Mouse (Mus musculus): ENCODE measurements at regions not wholly inside any gene's neighbourhood (a gene's known extent, or its start where the extent isn't known, plus 50 kb on each side); places are given as distances from the start of the nearest gene placed in this dataset.

- no peak for DNase-seq
These were observed 57.8 kb downstream of the Lsm3 start for GRCm38 (mm10) chr6:91573487-91573886.

GRCm38 (mm10) chr6:91574414-91574813 is 58.7 kb downstream of the Lsm3 start:
- no peak for DNase-seq

- DNase-seq, result peak; percentile 80
These were observed 60.1 kb downstream of the Lsm3 start for GRCm38 (mm10) chr6:91575662-91576364.

- DNase-seq, result peak; percentile 49
These were observed 61.2 kb downstream of the Lsm3 start for GRCm38 (mm10) chr6:91576906-91577305.

GRCm38 (mm10) chr6:91579666-91580065 is 63.9 kb downstream of the Lsm3 start:
- no peak for DNase-seq

GRCm38 (mm10) chr6:91580607-91581006 is 64.9 kb downstream of the Lsm3 start:
- no peak for DNase-seq

- no peak for DNase-seq
These were observed 66.6 kb downstream of the Lsm3 start for GRCm38 (mm10) chr6:91582338-91582737.

- DNase-seq, result no peak
These were observed 67.6 kb downstream of the Lsm3 start for GRCm38 (mm10) chr6:91583346-91583745.

GRCm38 (mm10) chr6:91585543-91585942 is 69.8 kb downstream of the Lsm3 start:
- DNase-seq, result no peak

GRCm38 (mm10) chr6:91589181-91589580 is 73.5 kb downstream of the Lsm3 start:
- DNase-seq, result peak; percentile 53

- DNase-seq, result no peak
These were observed 74.7 kb downstream of the Lsm3 start for GRCm38 (mm10) chr6:91590395-91590794.

- peak; percentile 71 for DNase-seq
These were observed 75.3 kb downstream of the Lsm3 start for GRCm38 (mm10) chr6:91590806-91591571.

GRCm38 (mm10) chr6:91592651-91593050 is 76.9 kb downstream of the Lsm3 start:
- DNase-seq, result no peak

GRCm38 (mm10) chr6:91598942-91599341 is 83.2 kb downstream of the Lsm3 start:
- DNase-seq, result peak; percentile 95

- DNase-seq, result no peak
These were observed 83.7 kb upstream of the Slc6a6 start for GRCm38 (mm10) chr6:91600116-91600515.

- no peak for DNase-seq
These were observed 77.1 kb upstream of the Slc6a6 start for GRCm38 (mm10) chr6:91606634-91607215.

GRCm38 (mm10) chr6:91607613-91608272 is 76.1 kb upstream of the Slc6a6 start:
- DNase-seq, result no peak

GRCm38 (mm10) chr6:91609671-91610070 is 74.2 kb upstream of the Slc6a6 start:
- DNase-seq, result no peak

- DNase-seq, result peak; percentile 72
These were observed 68.8 kb upstream of the Slc6a6 start for GRCm38 (mm10) chr6:91615022-91615421.

GRCm38 (mm10) chr6:91616541-91616940 is 67.3 kb upstream of the Slc6a6 start:
- no peak for DNase-seq

- DNase-seq, result peak; percentile 40
These were observed 66.7 kb upstream of the Slc6a6 start for GRCm38 (mm10) chr6:91617031-91617596.

GRCm38 (mm10) chr6:91617685-91618084 is 66.2 kb upstream of the Slc6a6 start:
- no peak for DNase-seq

GRCm38 (mm10) chr6:91619009-91619408 is 64.8 kb upstream of the Slc6a6 start:
- DNase-seq, result no peak
